Mouse (Mus musculus) stomach, embryonic 16.5 days (tissue): ENCODE measurements at regions not wholly inside any gene's neighbourhood (a gene's known extent, or its start where the extent isn't known, plus 50 kb on each side); places are given as distances from the start of the nearest gene placed in this dataset.

Source experiments
- ATAC-seq: fragments of 200-750 bp; cut with Nextera tagmentation; 2 replicates; pipeline ENCODE4 v1.8.0; 2017; ENCODE audit warnings: moderate number of reproducible peaks, moderate TSS enrichment; ENCODE audit not compliant: insufficient read depth, low FRiP score
- H3K27ac ChIP-seq: fragments of 300-500 bp; sonication (generic); 2 replicates; pipeline ENCODE4 v1.5.1; 2014; ENCODE audit warnings: low read length
- H3K27me3 ChIP-seq: fragments of 300-500 bp; sonication (generic); 2 replicates; pipeline ENCODE4 v1.6.1; 2014; ENCODE audit warnings: low read length, control low read depth, mixed read lengths; ENCODE audit not compliant: control insufficient read depth, insufficient read depth
- H3K36me3 ChIP-seq: fragments of 300-500 bp; sonication (generic); 2 replicates; pipeline ENCODE4 v1.6.1; 2014; ENCODE audit warnings: low read length; ENCODE audit not compliant: control insufficient read depth, insufficient read depth
- H3K4me1 ChIP-seq: fragments of 300-500 bp; sonication (generic); 2 replicates; pipeline ENCODE4 v1.6.1; 2014; ENCODE audit warnings: low read length, control low read depth, mixed read lengths; ENCODE audit not compliant: control insufficient read depth, insufficient read depth
- H3K4me2 ChIP-seq: fragments of 300-500 bp; sonication (generic); 2 replicates; pipeline ENCODE4 v1.6.1; 2014; ENCODE audit warnings: low read depth, low read length, mixed read lengths
- H3K4me3 ChIP-seq: fragments of 300-500 bp; sonication (generic); replicated peaks from 2 replicates; pipeline ENCODE4 v1.5.1; 2014; ENCODE audit warnings: mild to moderate bottlenecking, low read length
- H3K9ac ChIP-seq: fragments of 300-500 bp; sonication (generic); 2 replicates; pipeline ENCODE4 v1.6.1; 2014; ENCODE audit warnings: low read length
- H3K9me3 ChIP-seq: fragments of 300-500 bp; sonication (generic); replicated peaks from 2 replicates; pipeline ENCODE4 v1.6.1; 2016; ENCODE audit warnings: low read length, control low read depth; ENCODE audit not compliant: control insufficient read depth
- WGBS: fragments of 180-500 bp; shearing (Covaris S2); extraction: QIAGEN DNeasy Blood & Tissue Kit; methylation state at CpG from one replicate; pipeline ENCODE4 v1.1.7; 2014; 5-methylcytosine and 5-hydroxymethylcytosine counted together

DNA sequence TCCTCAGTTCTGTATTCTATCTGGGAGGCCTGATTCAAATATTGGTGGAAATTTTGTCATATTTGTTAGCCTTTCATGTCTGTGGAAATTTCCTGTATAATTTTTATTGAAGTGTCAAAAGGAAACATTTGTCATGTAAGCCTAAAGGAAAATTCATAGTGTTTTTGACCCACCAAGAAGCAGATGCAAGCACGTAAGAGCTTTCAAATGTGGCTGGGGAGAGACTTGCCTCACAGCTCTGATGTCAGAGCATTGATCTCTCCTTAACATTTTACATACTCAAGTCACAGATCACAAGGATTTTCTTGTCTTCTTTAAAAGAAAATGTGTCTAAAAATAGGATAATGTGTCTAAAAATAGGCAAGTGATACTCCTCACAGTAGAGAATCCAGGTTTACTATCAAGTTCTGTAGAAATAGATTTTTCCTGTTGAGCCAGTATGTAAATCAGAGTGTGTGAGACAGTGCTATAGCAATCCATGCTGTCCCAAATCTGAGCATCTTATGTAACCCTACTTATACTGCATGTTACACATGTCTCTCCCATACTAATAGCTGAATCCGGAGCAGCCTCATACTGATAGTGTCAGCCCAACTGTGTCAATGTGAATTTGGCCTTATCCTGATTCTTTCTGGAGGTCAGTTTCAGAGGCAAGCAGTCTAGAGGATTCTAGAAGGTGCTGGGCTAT, 110.0 kb upstream of the Runx1 start:
- Histone ChIP-seq H3K4me2 (no peak overlapping the region), H3K9me3 (no peaks in the 10 kb centered on the region), H3K27ac (no peak overlapping the region), H3K4me3 (no peak overlapping the region), H3K36me3 (no peaks in the 10 kb centered on the region), H3K27me3 (no peaks in the 10 kb centered on the region), H3K4me1 (0 out of 2 replicates have a peak, but pooled peaks cover 5% of the 10 kb centered on the region), H3K9ac (no peak overlapping the region)
- WGBS: 86% methylated on average over 2 of the region's 2 CpGs
- ATAC-seq: no peak

DNA sequence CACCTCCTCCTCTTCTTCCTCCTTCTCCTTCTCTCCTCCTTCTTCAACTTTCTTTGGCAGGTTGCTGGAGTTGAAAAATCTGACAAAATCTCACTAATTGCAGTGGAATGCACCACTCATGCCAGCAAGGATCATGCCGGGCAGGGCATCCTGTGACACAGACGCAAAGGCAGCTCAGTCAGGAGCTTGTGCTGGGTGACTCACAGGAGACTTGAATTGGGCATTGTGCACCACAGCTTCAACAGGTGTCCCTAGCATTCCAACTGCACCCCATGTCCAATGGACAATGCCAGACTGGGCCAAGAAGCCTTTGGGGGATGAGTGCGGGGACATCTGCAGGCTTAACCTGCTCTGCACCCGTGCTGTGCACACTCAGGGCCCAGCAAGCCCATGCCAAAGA, 104.2 kb upstream of the Runx1 start:
- no peaks in the 10 kb centered on the region for H3K4me1 ChIP-seq
- H3K27me3 ChIP-seq: no peaks in the 10 kb centered on the region
- no peak overlapping the region for H3K4me3 ChIP-seq
- H3K9ac ChIP-seq: no peak overlapping the region
- no peaks in the 10 kb centered on the region for H3K36me3 ChIP-seq
- H3K27ac ChIP-seq: no peak overlapping the region
- ATAC-seq: no peak
- H3K4me2 ChIP-seq: no peak overlapping the region
- no peaks in the 10 kb centered on the region for H3K9me3 ChIP-seq
- 76% methylated on average over 4 of the region's 4 CpGs for WGBS

DNA sequence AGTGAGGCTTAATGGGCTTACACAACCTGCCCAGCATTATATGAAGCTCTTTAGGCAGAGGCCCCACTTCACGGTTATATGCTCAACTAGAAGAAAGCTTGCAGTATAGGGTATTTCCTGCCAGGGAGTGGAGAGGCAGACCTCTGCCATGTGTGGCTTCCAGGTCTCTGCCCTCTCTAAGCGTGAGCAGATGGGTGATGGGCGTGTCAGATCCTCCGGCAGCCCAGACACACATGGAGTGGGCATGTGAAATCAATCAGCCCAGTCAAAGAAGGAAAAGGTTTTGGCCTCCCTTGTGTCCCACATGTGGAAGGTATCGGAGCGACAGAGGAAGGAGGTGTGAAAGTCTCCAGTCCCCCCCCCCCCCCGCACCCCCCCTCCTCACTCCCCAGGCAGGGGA, 102.3 kb upstream of the Runx1 start:
- Histone ChIP-seq H3K4me3 (no peak overlapping the region), H3K4me2 (no peak overlapping the region), H3K9ac (no peak overlapping the region), H3K27me3 (no peaks in the 10 kb centered on the region), H3K9me3 (no peaks in the 10 kb centered on the region), H3K27ac (no peak overlapping the region), H3K36me3 (no peaks in the 10 kb centered on the region), H3K4me1 (no peaks in the 10 kb centered on the region)
- WGBS: 49% methylated on average over 7 of the region's 7 CpGs
- ATAC-seq: no peak

DNA sequence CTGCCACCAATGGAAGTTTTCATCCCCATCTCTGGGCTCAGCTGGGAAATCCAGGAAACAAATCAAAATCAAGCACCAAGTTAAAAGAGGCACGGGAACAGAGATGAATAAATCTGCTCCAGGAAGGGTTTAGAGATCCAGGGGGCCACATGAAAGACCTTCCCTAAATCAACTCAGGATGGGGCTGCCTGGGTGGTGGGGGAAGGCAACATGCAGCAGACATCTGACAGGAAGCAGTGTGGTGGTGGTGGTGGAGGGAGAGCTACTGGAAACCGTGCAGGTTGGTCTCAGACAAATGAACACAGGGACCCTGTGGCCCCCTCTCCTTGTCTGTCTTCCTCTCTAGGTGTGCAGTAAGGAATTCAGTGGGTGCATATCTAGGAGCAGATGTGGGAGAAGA, 101.7 kb upstream of the Runx1 start:
- Histone ChIP-seq H3K4me3 (no peak overlapping the region), H3K36me3 (no peaks in the 10 kb centered on the region)
- WGBS: 49% methylated on average over 2 of the region's 2 CpGs

DNA sequence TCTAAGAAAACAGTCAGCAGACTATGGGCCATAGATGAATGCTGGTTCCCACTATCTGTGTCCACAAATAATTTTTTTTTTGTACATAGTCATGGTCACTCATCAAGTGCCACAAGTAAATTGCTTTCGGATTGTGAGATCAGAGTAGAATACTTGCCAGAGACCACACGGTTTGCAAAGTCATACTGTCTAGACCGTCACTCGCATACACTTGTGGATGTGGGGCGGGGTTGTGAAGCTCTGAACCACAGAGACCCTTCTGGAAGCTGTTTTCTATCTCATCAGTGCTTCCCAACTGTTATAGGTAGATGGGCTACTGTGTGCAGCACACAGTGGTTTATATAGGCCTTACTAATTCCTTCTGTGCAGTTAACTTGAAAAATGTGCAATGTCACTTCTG, 100.9 kb upstream of the Runx1 start:
- H3K36me3 ChIP-seq: no peaks in the 10 kb centered on the region
- no peak for ATAC-seq
- no peaks in the 10 kb centered on the region for H3K4me1 ChIP-seq
- H3K27me3 ChIP-seq: no peaks in the 10 kb centered on the region
- no peaks in the 10 kb centered on the region for H3K9me3 ChIP-seq
- no peak overlapping the region for H3K4me3 ChIP-seq
- 86% methylated on average over 5 of the region's 5 CpGs for WGBS
- no peak overlapping the region for H3K4me2 ChIP-seq
- H3K27ac ChIP-seq: no peak overlapping the region
- H3K9ac ChIP-seq: no peak overlapping the region

More for the DNA sequence above, 101.7 kb upstream of the Runx1 start:
- no peak for ATAC-seq
- Histone ChIP-seq H3K27me3 (no peaks in the 10 kb centered on the region), H3K9me3 (no peaks in the 10 kb centered on the region), H3K9ac (no peak overlapping the region), H3K4me1 (no peaks in the 10 kb centered on the region), H3K27ac (no peak overlapping the region), H3K4me2 (no peak overlapping the region)

DNA sequence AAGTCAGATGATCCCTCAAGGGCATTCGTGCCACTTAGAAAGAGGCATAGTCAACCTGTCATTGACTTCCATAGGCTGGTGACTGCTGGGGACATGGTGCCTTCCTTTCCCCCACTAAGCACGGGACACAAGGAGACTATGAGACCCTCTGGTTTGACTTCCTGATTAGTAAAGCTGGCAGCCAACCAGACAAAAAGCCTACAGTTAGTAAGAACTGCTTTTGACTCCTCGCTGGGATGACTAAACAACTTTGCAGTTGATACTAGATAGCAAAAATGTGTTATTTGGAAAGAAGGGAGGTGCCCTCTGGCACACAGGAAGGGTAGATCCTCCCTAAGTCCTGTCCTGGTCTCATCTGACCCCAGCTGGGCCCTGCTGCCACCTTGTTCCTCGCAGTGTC, 95.0 kb upstream of the Runx1 start:
- Histone ChIP-seq H3K4me3 (no peak overlapping the region), H3K27me3 (no peaks in the 10 kb centered on the region), H3K9me3 (no peaks in the 10 kb centered on the region), H3K4me2 (no peak overlapping the region), H3K9ac (no peak overlapping the region), H3K36me3 (no peaks in the 10 kb centered on the region), H3K4me1 (no peaks in the 10 kb centered on the region), H3K27ac (no peak overlapping the region)
- no peak for ATAC-seq
- WGBS: 68% methylated on average over 4 of the region's 4 CpGs

DNA sequence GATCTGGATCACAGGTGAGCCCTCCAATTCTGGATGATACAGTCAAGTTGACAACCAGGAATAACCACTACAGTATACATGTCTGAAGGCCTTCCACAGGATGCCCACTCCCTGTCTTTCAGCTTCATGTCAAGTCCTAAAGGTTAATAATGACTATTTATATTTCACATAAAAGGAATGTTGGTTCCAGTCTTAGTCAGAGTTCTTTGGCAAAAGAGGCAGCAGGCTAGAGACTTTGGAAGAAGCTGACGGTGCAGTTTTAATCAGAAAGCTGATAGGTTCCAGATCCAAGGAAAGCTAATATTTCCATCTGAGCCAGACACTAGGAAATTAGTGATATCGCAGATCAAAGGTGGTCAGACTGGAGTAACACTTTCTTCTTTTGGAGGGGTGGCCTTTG, 91.4 kb upstream of the Runx1 start:
- H3K27me3 ChIP-seq: no peaks in the 10 kb centered on the region
- 77% methylated on average over 2 of the region's 2 CpGs for WGBS
- H3K36me3 ChIP-seq: no peaks in the 10 kb centered on the region
- ATAC-seq: no peak
- no peaks in the 10 kb centered on the region for H3K4me1 ChIP-seq
- no peak overlapping the region for H3K27ac ChIP-seq
- H3K4me2 ChIP-seq: no peak overlapping the region
- H3K9me3 ChIP-seq: no peaks in the 10 kb centered on the region
- no peak overlapping the region for H3K9ac ChIP-seq
- no peak overlapping the region for H3K4me3 ChIP-seq

DNA sequence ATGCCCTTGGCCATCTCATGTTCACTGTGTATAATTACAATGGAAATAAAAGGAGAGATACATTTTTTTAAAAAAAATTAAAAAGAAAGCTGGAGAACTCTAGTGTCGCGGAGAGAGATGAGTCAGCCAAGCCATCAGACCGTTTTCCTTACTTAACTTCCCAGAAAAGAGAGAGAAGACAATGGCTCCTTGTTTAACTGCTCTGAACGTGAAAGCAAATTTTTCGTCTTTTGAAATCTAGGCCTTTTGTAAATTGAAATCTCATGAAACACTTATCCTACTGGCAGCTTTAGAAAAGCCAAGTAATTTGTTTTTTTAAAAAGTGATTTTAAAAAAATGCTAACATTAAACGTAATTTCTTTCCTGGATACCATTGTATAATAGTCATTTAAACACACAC, 89.7 kb upstream of the Runx1 start:
- Histone ChIP-seq H3K27ac (no peak overlapping the region), H3K27me3 (no peaks in the 10 kb centered on the region), H3K9me3 (no peaks in the 10 kb centered on the region), H3K4me3 (no peak overlapping the region), H3K4me1 (no peaks in the 10 kb centered on the region), H3K36me3 (no peaks in the 10 kb centered on the region), H3K9ac (no peak overlapping the region), H3K4me2 (no peak overlapping the region)
- WGBS: 57% methylated on average over 6 of the region's 6 CpGs
- ATAC-seq: no peak

DNA sequence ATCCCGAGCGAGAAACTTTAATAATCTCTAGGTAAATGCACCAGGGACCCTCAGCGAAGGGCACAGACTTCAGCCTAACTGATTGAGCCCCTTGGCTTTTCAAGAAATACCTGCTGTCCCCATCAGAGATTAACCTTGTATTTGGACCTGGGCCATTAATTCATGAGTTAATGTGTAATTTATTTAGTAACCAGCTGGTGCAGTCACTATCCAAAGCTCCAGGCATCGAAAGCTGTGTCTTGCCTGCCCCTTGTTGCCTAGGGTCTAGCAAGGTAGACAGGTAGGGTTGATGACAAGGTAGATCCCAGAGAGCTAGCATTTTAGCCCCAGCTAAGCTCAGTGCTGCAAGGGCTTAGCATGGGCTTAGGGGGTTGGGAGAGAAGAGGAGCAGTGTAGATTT, 80.9 kb upstream of the Runx1 start:
- ATAC-seq: no peak
- Histone ChIP-seq H3K27me3 (no peaks in the 10 kb centered on the region), H3K4me2 (no peak overlapping the region), H3K27ac (no peak overlapping the region), H3K36me3 (no peaks in the 10 kb centered on the region), H3K9me3 (no peaks in the 10 kb centered on the region), H3K4me1 (no peaks in the 10 kb centered on the region), H3K4me3 (no peak overlapping the region), H3K9ac (no peak overlapping the region)
- 76% methylated on average over 4 of the region's 4 CpGs for WGBS

DNA sequence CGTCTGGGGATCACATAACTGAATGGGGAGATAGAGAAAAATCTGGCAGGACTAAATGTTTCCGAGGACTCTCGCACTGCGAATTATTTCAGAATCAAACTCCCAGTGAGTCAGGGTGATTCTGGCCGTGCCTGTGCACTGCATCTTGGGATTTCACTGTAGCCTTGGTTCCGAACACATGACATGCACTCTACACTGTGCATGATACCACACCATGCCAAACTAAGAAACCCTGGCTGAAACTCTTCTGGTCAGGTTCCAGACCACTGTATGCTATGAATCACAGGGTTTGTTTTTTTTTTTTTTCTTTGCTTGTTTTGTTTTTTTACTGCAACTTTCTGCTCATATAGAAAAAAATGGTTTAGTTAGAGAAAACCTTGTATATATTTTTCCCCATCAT, 79.7 kb upstream of the Runx1 start:
- no peaks in the 10 kb centered on the region for H3K9me3 ChIP-seq
- H3K36me3 ChIP-seq: no peaks in the 10 kb centered on the region
- no peak for ATAC-seq
- no peak overlapping the region for H3K4me2 ChIP-seq
- WGBS: 88% methylated on average over 6 of the region's 6 CpGs
- no peak overlapping the region for H3K27ac ChIP-seq
- no peak overlapping the region for H3K9ac ChIP-seq
- H3K4me3 ChIP-seq: no peak overlapping the region
- H3K4me1 ChIP-seq: no peaks in the 10 kb centered on the region
- H3K27me3 ChIP-seq: no peaks in the 10 kb centered on the region
